Mouse (Mus musculus) neural tube, embryonic 13.5 days (tissue): ENCODE measurements around the gene Gm20518. TPM values are rescaled to one million over a fixed set of nuclear protein-coding genes. Genes with fewer than 3 reads are reported as not detected.

Experiments
- ATAC-seq: fragments of 200-750 bp; cut with Nextera tagmentation; 2 replicates; pipeline ENCODE4 v1.8.0; 2017; ENCODE audit warnings: low read depth, mild to moderate bottlenecking, moderate TSS enrichment, moderate library complexity
- H3K27ac ChIP-seq: fragments of 300-500 bp; sonication (generic); replicated peaks from 2 replicates; pipeline ENCODE4 v1.5.1; 2015; ENCODE audit warnings: moderate library complexity, mild to moderate bottlenecking, inconsistent platforms
- H3K27me3 ChIP-seq: fragments of 300-500 bp; sonication (generic); 2 replicates; pipeline ENCODE4 v1.6.1; 2015; ENCODE audit warnings: mild to moderate bottlenecking, inconsistent platforms
- H3K36me3 ChIP-seq: fragments of 300-500 bp; sonication (generic); 2 replicates; pipeline ENCODE4 v1.6.1; 2015; ENCODE audit warnings: mild to moderate bottlenecking, inconsistent platforms
- H3K4me1 ChIP-seq: fragments of 300-500 bp; sonication (generic); replicated peaks from 2 replicates; pipeline ENCODE4 v1.6.1; 2015; ENCODE audit warnings: inconsistent platforms
- H3K4me2 ChIP-seq: fragments of 300-500 bp; sonication (generic); 2 replicates; pipeline ENCODE4 v1.6.1; 2015; ENCODE audit warnings: inconsistent platforms, mild to moderate bottlenecking, moderate library complexity
- H3K4me3 ChIP-seq: fragments of 300-500 bp; sonication (generic); 2 replicates; pipeline ENCODE4 v1.5.1; 2015; ENCODE audit warnings: mild to moderate bottlenecking, inconsistent platforms
- H3K9ac ChIP-seq: fragments of 300-500 bp; sonication (generic); 2 replicates; pipeline ENCODE4 v1.6.1; 2015; ENCODE audit warnings: moderate library complexity, mild to moderate bottlenecking, inconsistent platforms
- H3K9me3 ChIP-seq: fragments of 300-500 bp; sonication (generic); 2 replicates; pipeline ENCODE4 v1.6.1; 2016; ENCODE audit warnings: inconsistent platforms
- WGBS: fragments of 180-500 bp; shearing (Covaris S2); methylation state at CpG from one replicate; pipeline ENCODE4 v1.1.7; 2015; 5-methylcytosine and 5-hydroxymethylcytosine counted together
- polyA plus RNA-seq: library from polyadenylated mRNA; unstranded; fragments of >200 nt; fragmentation: Nextera tagmentation; extraction: Ambion mirVana; gene quantifications from 2 replicates; pipeline ENCODE4 v1.2.1, GENCODE M21; 2015

The Gm20518 gene
- polyA plus RNA-seq, 1 experiment from 2014 or later, result 0.49 TPM

DNA sequence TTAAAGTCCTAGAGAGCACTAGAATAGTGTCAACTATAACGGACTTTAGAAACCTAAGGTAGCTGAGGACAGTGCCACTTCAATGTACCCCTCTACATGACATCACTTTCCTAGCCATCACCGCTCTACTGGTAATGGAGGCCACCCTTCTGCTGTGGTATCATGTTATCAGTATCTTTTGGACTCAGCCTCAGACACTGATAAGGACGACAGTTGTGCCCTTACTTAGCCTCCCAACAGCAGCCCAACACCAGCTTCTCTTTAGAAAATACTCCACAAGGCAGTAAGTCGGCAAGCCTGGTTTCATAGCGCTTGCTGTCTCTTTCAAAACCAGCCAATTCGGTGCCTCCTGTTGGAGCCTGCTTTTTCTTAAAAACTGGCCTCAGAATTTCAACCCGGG lies 56.9 kb downstream of the Gm20518 start:
- 55% methylated on average over 7 of the region's 7 CpGs for WGBS

DNA sequence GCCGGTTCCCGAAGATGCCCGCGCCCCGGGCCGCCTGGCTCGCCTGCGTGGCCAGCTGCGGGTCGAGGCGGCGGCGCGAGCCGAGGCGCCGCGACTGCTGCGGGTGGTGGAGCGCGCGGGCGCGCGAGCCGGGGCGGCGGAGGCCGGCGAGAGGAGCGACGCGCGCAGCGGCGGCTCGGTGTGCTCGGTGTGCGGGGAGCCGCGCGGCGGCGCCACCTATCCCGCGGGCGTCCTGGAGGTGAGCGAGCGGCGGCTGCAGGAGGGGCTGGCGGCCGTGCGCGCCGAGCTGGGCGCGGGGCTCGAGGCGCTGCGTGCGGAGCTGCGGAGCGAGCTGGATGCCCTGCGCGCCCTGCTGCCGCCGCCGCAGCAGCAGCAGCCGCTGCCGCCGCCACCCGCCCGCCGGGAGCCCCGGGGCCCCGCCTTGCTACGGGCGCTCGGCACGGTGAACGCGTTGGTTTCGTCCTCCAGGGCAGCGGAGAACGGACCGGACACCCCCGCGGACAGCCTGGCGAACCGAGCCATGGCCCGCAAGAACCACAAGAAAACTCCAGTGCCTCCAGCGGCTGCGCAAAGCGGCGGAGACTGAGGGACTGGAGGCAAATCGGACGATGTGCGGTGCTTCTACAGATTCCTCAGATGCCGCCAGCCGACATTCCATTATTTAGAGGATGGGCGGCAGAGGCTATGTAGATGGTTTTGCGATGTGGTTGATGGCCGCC lies 57.6 kb downstream of the Gm20518 start:
- WGBS, result under 1% methylated on average over 50 of the region's 103 CpGs
- H3K4me1 ChIP-seq, result peaks cover 37% of the 10 kb centered on the region
- H3K27me3 ChIP-seq, result peaks cover 87% of the 10 kb centered on the region
- peak overlapping the region; percentile 79 for H3K9ac ChIP-seq
- no peaks in the 10 kb centered on the region for H3K9me3 ChIP-seq
- ATAC-seq, result peak; percentile 74
- H3K4me3 ChIP-seq, result peak overlapping the region; percentile 51
- H3K36me3 ChIP-seq, result peaks cover 5% of the 10 kb centered on the region; the same call in 1 of the 2 replicates
- peak overlapping the region; percentile 73 for H3K4me2 ChIP-seq
- H3K27ac ChIP-seq, result peak overlapping the region; percentile 90

More for the DNA sequence above, 56.9 kb downstream of the Gm20518 start:
- peak overlapping the region; percentile 73 for H3K4me2 ChIP-seq
- peaks cover 84% of the 10 kb centered on the region for H3K27me3 ChIP-seq
- H3K4me3 ChIP-seq, result peak overlapping the region; percentile 51
- H3K27ac ChIP-seq, result peak overlapping the region; percentile 90
- ATAC-seq, result peak; percentile 4; the same call in 1 of the 2 replicates
- H3K36me3 ChIP-seq, result peaks cover 7% of the 10 kb centered on the region; the same call in 1 of the 2 replicates
- H3K9ac ChIP-seq, result peak overlapping the region; percentile 79
- no peaks in the 10 kb centered on the region for H3K9me3 ChIP-seq
- peaks cover 37% of the 10 kb centered on the region for H3K4me1 ChIP-seq

DNA sequence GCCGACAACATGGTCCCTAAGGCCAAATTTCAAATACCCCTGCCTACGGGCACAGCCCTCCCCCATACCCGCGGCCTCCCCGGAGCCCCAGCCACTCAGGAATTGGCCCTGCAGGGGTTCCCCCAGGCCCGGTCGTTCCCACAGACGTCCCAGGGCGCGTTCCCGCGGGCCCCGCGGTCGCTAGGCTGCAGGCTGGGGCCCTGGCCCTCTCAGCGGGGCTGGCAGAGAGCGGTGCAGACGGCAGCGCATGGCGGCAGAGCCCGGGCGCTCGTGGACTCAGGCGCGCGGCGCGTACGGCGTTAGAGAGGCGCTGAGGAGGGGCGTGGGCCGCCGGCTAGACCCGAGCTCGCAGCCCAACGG lies 58.2 kb downstream of the Gm20518 start:
- peak overlapping the region; percentile 73 for H3K4me2 ChIP-seq
- no peaks in the 10 kb centered on the region for H3K36me3 ChIP-seq
- peak overlapping the region; percentile 90 for H3K27ac ChIP-seq
- peak overlapping the region; percentile 79 for H3K9ac ChIP-seq
- peaks cover 87% of the 10 kb centered on the region for H3K27me3 ChIP-seq
- WGBS, result 1% methylated on average over 37 of the region's 37 CpGs
- peak; percentile 82 for ATAC-seq
- no peaks in the 10 kb centered on the region for H3K9me3 ChIP-seq
- peak overlapping the region; percentile 51 for H3K4me3 ChIP-seq
- peaks cover 37% of the 10 kb centered on the region for H3K4me1 ChIP-seq

DNA sequence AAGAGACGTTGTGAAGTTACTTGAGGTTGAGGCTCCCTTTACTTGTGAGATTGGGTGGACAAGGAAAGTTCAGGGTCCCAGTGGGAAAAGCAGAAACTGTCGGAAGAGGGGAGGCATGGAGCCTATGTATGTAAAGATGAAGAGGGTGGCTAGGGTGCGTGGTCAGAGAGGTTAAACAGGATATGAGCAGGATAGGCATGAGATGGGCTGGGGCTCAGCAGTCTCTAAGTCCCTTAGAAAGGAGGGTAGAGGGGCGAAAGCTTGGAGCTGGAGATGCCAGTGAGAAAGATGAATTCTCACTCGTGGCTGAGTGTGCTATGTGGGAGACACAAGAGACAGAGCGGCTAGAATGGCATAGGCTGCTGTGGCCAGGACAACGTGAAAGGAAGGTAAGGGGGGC lies 58.6 kb downstream of the Gm20518 start, which contains the start of gene B830017H08Rik:
TSS of gene B830017H08Rik (plus strand) at position 301 of the 400 bp plus-strand sequence.
- Histone ChIP-seq H3K27me3 (peaks cover 85% of the 10 kb centered on the region), H3K9me3 (no peaks in the 10 kb centered on the region), H3K36me3 (no peaks in the 10 kb centered on the region), H3K9ac (peak within 1 kb of the TSS; percentile 79), H3K4me1 (peaks cover 37% of the 10 kb centered on the region), H3K27ac (peak within 1 kb of the TSS; percentile 90), H3K4me2 (peak within 1 kb of the TSS; percentile 73), H3K4me3 (peak within 1 kb of the TSS; percentile 51)
- 0 out of 2 replicates have a peak, but pooled peaks have one; percentile 6 for ATAC-seq
- 22% methylated on average over 7 of the region's 7 CpGs for whole genome bisulfite sequencing

DNA sequence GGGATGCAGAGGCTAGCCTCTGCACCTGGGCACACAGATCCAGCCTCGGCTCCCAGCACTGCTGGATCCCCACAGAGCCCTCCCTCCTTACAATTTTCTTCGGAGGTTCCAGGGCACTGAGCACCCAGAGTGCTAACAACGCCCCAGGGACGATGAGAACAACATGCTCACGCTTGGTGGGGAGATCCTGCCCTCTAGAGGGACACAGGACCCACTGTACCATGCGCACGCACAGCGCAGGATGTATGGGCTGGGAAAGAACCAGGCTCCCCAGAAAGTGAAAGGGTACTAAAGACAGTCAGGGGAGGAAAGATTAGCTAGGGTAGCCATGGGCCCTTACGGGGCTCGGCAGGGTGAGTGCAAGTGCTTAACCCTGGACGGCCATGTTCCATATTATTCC lies 59.7 kb downstream of the Gm20518 start:
- WGBS, result 13% methylated on average over 11 of the region's 11 CpGs
- no peaks in the 10 kb centered on the region for H3K36me3 ChIP-seq
- no peak overlapping the region for H3K9ac ChIP-seq
- no peak overlapping the region for H3K27ac ChIP-seq
- no peaks in the 10 kb centered on the region for H3K9me3 ChIP-seq
- H3K27me3 ChIP-seq, result peaks cover 74% of the 10 kb centered on the region
- no peak overlapping the region for H3K4me3 ChIP-seq
- ATAC-seq, result no peak
- H3K4me2 ChIP-seq, result no peak overlapping the region
- H3K4me1 ChIP-seq, result peaks cover 37% of the 10 kb centered on the region

DNA sequence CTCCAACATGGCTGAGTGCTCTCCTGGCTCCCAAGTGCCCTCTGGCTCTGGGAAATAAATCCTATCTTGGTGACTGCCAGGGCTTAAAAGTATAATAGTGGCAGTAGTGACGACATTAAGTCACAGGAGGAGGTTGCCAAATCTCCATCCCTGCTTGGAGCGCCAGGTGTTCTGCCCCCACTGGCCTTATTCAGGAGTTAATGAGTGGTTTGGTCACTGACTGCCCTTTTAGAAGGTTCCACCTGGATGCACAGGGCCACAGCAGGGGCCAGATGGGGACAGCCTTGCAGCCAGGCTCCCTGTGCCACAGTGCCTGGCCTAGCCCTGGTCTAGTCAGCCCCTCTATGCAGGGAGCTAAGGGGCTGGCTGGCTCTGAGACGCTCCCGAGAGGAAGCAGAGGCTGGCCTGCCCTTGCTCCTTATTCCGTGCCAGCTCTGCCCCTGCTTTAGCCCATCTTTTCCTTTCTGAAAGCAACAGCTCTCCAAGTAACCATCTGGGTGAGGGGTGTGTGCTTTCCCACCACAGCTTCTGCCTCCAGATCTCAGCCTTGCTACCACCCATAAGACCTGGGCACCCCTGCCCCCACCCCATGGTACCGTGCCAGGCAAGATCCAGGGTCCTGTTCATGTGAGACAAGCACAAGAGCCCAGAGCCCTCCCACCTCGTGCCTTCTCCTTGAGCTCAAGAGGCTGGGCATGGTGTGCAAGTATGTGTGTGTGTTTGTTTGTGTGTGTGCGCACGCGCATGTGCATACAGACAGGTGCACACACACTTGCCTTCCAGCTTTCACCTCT lies 60.9 kb downstream of the Gm20518 start:
- no peaks in the 10 kb centered on the region for H3K9me3 ChIP-seq
- no peak overlapping the region for H3K27ac ChIP-seq
- WGBS, result 71% methylated on average over 10 of the region's 10 CpGs
- no peak overlapping the region for H3K4me2 ChIP-seq
- no peak overlapping the region for H3K9ac ChIP-seq
- no peak overlapping the region for H3K4me3 ChIP-seq
- H3K36me3 ChIP-seq, result no peaks in the 10 kb centered on the region
- no peak for ATAC-seq
- peaks cover 34% of the 10 kb centered on the region for H3K4me1 ChIP-seq
- peaks cover 62% of the 10 kb centered on the region for H3K27me3 ChIP-seq

DNA sequence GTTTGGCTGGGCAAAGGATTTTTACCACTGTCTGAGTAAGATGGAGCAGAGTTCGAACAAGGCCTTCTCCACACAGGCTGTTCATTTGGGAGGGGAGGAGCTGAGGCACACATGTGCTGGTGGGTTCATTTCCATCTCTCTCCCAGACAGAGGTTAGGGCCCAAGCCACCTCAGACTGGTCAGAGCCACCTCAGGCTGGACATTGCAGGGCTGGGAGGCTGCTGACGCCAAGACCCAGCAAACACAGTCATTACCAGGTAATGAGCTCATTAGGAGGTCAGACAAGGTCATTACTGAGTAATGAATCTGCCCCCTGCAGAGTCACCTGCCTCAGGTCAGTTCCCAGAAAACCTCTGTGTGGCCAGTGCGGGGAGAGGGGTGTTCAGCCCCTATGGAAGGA lies 62.6 kb downstream of the Gm20518 start:
- H3K4me1 ChIP-seq, result peaks cover 17% of the 10 kb centered on the region
- no peak overlapping the region for H3K27ac ChIP-seq
- no peaks in the 10 kb centered on the region for H3K36me3 ChIP-seq
- no peak overlapping the region for H3K4me3 ChIP-seq
- H3K27me3 ChIP-seq, result peaks cover 50% of the 10 kb centered on the region
- 73% methylated on average over 3 of the region's 3 CpGs for WGBS
- ATAC-seq, result no peak
- H3K9me3 ChIP-seq, result no peaks in the 10 kb centered on the region
- H3K4me2 ChIP-seq, result no peak overlapping the region
- H3K9ac ChIP-seq, result no peak overlapping the region

DNA sequence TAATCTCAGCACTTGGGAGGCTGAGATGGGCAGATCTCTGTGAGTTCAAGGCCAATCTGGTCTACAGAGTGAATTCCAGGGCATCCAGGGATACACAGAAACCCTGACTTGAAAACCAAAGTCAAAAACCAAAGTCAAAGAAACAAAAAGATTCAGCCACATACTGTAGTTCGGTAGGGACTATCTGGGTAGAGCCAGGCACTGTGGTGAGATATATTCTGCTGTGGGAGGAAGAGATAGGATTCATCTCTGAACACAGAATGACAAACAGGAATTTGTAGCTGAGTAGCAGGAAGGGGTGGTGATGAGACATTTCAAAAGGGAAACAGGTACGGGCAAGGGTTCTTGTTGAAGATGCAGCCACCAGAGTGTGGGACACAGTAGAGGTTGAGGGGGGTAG lies 63.2 kb downstream of the Gm20518 start:
- no peak for ATAC-seq
- WGBS, result 85% methylated on average over 2 of the region's 2 CpGs

DNA sequence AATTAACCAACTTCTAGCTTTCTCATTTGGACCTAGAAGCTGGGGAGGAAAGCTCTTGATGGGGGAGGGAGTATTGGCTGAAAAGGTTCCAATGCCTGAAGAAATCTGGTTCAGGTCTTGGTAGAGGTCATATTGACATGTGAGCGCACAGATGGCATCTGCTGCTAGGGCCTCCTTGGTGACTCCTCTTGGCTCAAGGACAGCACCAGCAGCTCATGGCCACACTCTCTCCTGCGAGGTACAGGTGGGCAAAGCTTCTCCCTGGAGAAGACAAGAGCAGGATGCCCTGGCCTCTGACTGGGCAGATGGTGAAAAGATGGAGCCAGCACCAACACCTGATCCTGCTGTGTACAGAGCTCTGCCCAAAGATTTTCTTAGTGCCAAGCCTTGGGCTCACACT lies 65.0 kb downstream of the Gm20518 start:
- Histone ChIP-seq H3K9me3 (no peaks in the 10 kb centered on the region), H3K4me1 (0 out of 2 replicates have a peak, but pooled peaks cover 3% of the 10 kb centered on the region), H3K4me3 (no peak overlapping the region), H3K27ac (no peak overlapping the region), H3K36me3 (no peaks in the 10 kb centered on the region), H3K27me3 (peaks cover 32% of the 10 kb centered on the region), H3K4me2 (no peak overlapping the region), H3K9ac (no peak overlapping the region)
- WGBS, result 78% methylated on average over 2 of the region's 2 CpGs
- ATAC-seq, result no peak

More for the DNA sequence above, 63.2 kb downstream of the Gm20518 start:
- Histone ChIP-seq H3K9ac (no peak overlapping the region), H3K36me3 (no peaks in the 10 kb centered on the region), H3K4me3 (no peak overlapping the region), H3K9me3 (no peaks in the 10 kb centered on the region), H3K4me2 (no peak overlapping the region), H3K27ac (no peak overlapping the region), H3K27me3 (peaks cover 45% of the 10 kb centered on the region), H3K4me1 (peaks cover 13% of the 10 kb centered on the region)

DNA sequence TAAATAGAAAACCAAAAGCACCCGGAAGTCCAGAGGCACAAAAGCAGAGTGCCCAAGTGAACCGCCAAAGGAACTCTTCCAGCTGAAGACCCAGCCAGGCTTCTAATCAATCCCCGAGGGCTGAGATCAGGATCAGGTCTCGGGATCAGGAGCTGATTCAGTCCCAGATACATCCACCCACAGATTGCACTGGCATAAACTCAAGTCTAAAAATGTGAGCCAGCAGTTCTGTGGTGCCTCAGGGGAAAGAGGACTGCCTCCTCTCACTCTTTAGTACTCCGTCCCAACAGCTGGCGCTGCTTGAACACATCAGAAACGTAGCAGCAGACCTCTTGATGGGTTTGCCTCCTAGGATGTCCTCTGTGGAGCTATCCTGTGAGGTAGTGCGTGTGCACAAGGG lies 74.9 kb downstream of the Gm20518 start:
- Histone ChIP-seq H3K9me3 (no peaks in the 10 kb centered on the region), H3K27me3 (peaks cover 43% of the 10 kb centered on the region), H3K27ac (no peak overlapping the region), H3K4me1 (peaks cover 16% of the 10 kb centered on the region), H3K4me2 (no peak overlapping the region), H3K36me3 (no peaks in the 10 kb centered on the region), H3K9ac (peak overlapping the region; percentile 76), H3K4me3 (no peak overlapping the region)
- 79% methylated on average over 8 of the region's 8 CpGs for WGBS
- no peak for ATAC-seq

DNA sequence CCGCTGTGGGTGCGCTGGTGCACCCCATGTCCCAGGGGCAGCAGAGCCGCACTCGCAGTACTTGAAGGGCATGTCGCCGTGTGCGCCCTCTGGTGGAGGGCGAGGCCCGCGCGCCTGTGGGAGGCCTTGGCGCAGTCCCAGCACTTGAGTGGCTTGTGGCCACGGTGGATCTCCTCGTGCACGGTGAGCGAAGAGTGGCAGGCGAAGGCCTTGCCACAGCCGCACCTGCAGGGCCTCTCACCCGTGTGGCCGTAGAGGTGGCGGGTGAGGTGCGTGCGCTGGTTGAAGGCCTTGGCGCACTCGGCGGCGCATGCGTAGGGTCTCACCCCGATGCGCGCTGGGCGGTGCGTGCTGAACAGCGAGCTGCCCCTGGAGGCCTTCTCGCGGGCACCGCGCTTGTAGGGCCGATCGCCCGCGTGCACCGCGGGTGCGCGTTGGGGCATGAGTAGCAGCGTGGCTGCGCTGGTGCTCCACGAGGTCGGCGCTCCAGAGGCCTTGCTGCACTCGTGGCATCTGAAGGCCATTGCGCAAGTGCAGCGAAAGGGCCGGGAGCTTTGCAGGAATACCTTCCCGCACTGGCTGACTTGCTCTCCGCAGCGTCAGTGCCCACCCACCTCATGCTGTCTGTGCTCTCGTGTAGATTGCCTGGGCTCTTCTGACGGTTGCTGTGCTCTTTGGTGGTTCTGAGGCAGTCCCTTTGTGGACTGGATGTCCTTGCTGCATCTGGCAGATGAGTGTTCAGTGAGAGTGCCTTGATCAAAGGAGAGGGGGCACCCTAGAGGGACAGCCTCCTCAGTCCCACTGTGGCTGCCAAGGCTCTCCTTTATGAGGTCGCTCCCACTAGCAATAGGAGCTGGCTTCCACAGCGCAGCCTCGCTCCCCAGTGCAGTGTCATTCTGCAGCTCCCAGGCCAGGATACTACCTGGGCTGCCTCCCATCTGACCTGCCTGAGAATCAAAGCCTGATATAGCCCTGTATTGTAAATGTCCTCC lies 75.8 kb downstream of the Gm20518 start:
- H3K36me3 ChIP-seq, result no peaks in the 10 kb centered on the region
- H3K4me1 ChIP-seq, result peaks cover 16% of the 10 kb centered on the region
- WGBS, result 1% methylated on average over 63 of the region's 63 CpGs
- H3K9ac ChIP-seq, result peak overlapping the region; percentile 76
- H3K27ac ChIP-seq, result peak overlapping the region; percentile 61
- peaks cover 45% of the 10 kb centered on the region for H3K27me3 ChIP-seq
- no peaks in the 10 kb centered on the region for H3K9me3 ChIP-seq
- peak overlapping the region; percentile 74 for H3K4me2 ChIP-seq
- ATAC-seq, result peak; percentile 87
- peak overlapping the region; percentile 48 for H3K4me3 ChIP-seq
